Mouse (Mus musculus): ENCODE measurements around the gene Ech1. TPM values are rescaled to one million over a fixed set of nuclear protein-coding genes. Genes with fewer than 3 reads are reported as not detected.

The Ech1 gene
- total and polyA plus RNA-seq, 3 experiments, result 74.7 to 99.5 TPM; not detected in 1

DNA sequence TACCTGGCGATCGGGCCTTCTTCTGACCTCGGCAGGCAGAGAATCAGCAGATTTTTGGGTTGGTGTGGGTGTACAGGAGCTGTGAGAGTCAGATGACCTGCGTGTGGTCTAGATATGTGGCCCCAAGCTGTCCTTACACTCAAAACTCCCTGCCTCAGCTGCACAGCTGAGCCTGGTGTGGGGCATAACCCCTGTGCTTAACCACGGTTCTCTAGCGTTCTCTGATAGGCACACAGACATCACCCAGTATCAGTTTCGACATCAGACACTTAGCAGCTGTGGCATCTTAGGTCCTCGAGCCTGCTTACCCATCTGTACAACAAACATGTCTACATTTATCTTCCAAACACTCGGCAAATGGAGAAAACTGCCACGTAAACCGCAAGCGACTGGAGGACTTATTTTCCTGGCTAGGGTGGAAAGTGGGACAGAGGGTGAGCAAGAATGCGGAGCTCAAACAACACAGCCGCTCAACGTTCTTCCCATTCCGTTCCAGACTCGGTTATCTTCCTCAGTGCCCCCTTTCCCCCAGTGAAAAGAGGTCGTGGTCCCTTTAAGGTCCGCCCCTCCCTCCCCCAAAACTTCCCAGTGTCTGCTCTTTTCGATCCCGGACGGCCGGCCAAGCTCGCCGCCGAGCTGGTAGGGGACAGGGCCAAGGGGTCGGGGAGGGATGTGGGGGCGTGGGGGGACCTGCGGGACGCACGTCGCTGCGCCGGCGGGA lies 16.6 kb upstream of the Ech1 start, which contains the start of gene Hnrnpl (continued):
- TF ChIP-seq MEF2A (IDR thresholded peaks at IDR 0.05; ENCODE audit: extremely low read depth, insufficient replicate concordance, low read depth, low read length, poor library complexity, severe bottlenecking) (no peak), MAX (IDR thresholded peaks at IDR 0.05; ENCODE audit: low read length) (peak; percentile 66; the same call in 1 of the 2 replicates), EP300 (IDR thresholded peaks at IDR 0.05; ENCODE audit: low read depth in 1 of 2, low read length in 2 of 2) (peak in 1 of 2 experiments; percentile 49; a peak in 2 of 4 replicates), ZNF384 (IDR thresholded peaks at IDR 0.05; ENCODE audit: low read depth, low read length) (no peak), MXI1 (IDR thresholded peaks at IDR 0.05; ENCODE audit: low read depth, low read length) (no peak), MAZ (IDR thresholded peaks at IDR 0.05; ENCODE audit: low read depth, low read length) (peak; percentile 1; the same call in 1 of the 2 replicates)

DNA sequence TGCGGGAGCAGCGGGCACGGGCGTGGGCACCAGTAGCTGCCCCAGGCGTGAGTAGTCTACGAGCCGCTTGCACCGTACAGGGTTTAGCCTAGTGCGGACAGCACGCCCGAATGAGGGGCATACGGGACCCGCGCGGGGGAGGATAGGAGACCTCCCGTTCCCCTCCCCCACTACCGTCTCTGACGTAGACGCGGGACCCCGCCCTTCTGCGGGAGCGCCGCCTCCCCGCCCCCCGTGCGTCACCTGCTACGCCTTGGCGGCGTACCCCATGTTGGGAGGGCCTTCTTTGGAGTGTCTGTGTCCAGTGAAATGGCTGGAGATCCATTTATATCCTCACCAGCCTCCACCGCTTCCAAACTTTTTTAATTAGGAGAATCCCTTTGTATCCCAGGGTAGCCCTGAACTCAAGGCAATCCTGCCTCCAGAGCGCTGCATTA lies 16.0 kb upstream of the Ech1 start:
- peak overlapping the region; percentile 99 for H3K27ac ChIP-seq (ENCODE audit: control insufficient read depth, low read depth, low read length)
- DNase-seq (ENCODE audit: low read depth, low spot score), result peak; percentile 94
- H3K4me3 ChIP-seq (ENCODE audit: control insufficient read depth in 1 of 2, insufficient read depth in 1 of 2, low read depth in 2 of 2, low read length in 2 of 2), result peak overlapping the region; percentile 67 to 69
- H3K9me3 ChIP-seq (replicated peaks; ENCODE audit: insufficient read depth, low read length), result no peaks in the 10 kb centered on the region
- peak overlapping the region; percentile 85 for H3K9ac ChIP-seq (ENCODE audit: control insufficient read depth, low read depth, low read length, poor library complexity, severe bottlenecking)
- H3K79me2 ChIP-seq (ENCODE audit: control insufficient read depth, insufficient read depth, low read length, poor library complexity), result peaks cover 34% of the 10 kb centered on the region
- H3K36me3 ChIP-seq (ENCODE audit: control insufficient read depth in 1 of 2, insufficient read depth in 2 of 2, low read length in 2 of 2), result peaks cover 11 to 25% of the 10 kb centered on the region in 2 experiments; a peak in 3 of 4 replicates
- no peaks in the 10 kb centered on the region for H3K27me3 ChIP-seq (ENCODE audit: control insufficient read depth in 1 of 2, insufficient read depth in 2 of 2, low read length in 2 of 2)
- H3K4me1 ChIP-seq (ENCODE audit: control insufficient read depth in 1 of 2, insufficient read depth in 2 of 2, low read length in 2 of 2), result peaks cover 5 to 28% of the 10 kb centered on the region in 2 experiments
- peak; percentile 41; the same call in 1 of the 2 replicates for TF ChIP-seq MXI1 (IDR thresholded peaks at IDR 0.05; ENCODE audit: low read depth, low read length)
- 0 out of 2 replicates have a peak, but pooled peaks have one; percentile 61 for TF ChIP-seq CHD1 (IDR thresholded peaks at IDR 0.05; ENCODE audit: low read depth, low read length)
- peak; percentile 78 for TF ChIP-seq CHD2 (IDR thresholded peaks at IDR 0.05; ENCODE audit: low read length)
- peak; percentile 23; the same call in 1 of the 2 replicates for TF ChIP-seq MAZ (IDR thresholded peaks at IDR 0.05; ENCODE audit: low read depth, low read length)
- no peak for TF ChIP-seq UBTF (IDR thresholded peaks at IDR 0.05; ENCODE audit: borderline replicate concordance, insufficient read depth, low read depth, low read length)
- peak; percentile 33; the same call in 1 of the 2 replicates for TF ChIP-seq MAX (IDR thresholded peaks at IDR 0.05; ENCODE audit: low read length)
- TF ChIP-seq POLR2A (IDR thresholded peaks at IDR 0.05; ENCODE audit: control insufficient read depth in 1 of 2, insufficient read depth in 1 of 2, low read depth in 1 of 2, low read length in 2 of 2, poor library complexity in 1 of 2), result peak in 1 of 2 experiments; percentile 86; a peak in 3 of 4 replicates
- TF ChIP-seq NELFE (IDR thresholded peaks at IDR 0.05; ENCODE audit: low read depth, low read length), result peak; percentile 88
- TF ChIP-seq ZMIZ1 (IDR thresholded peaks at IDR 0.05; ENCODE audit: low read depth, low read length), result peak; percentile 93
- TF ChIP-seq BHLHE40 (IDR thresholded peaks at IDR 0.05; ENCODE audit: borderline replicate concordance, low read depth, low read length), result peak; percentile 63; the same call in 1 of the 2 replicates
- no peak for TF ChIP-seq MAFK (IDR thresholded peaks at IDR 0.05; ENCODE audit: borderline replicate concordance, low read depth, low read length)
- TF ChIP-seq MYC (IDR thresholded peaks at IDR 0.05; ENCODE audit: low read depth, low read length), result no peak
- peak; percentile 64 for TF ChIP-seq HCFC1 (IDR thresholded peaks at IDR 0.05; ENCODE audit: low read depth, low read length)
- no peak for TF ChIP-seq USF2 (IDR thresholded peaks at IDR 0.05; ENCODE audit: borderline replicate concordance in 1 of 2, insufficient read depth in 1 of 2, low read depth in 1 of 2, low read length in 2 of 2)
- peak; percentile 95 for TF ChIP-seq POLR2AphosphoS2 (IDR thresholded peaks at IDR 0.05; ENCODE audit: low read length)
- peak; percentile 58 for TF ChIP-seq TCF12 (IDR thresholded peaks at IDR 0.05; ENCODE audit: low read depth, low read length)
- TF ChIP-seq ETS1 (IDR thresholded peaks at IDR 0.05; ENCODE audit: low read depth, low read length), result peak; percentile 68
- peak; percentile 47; the same call in 1 of the 2 replicates for TF ChIP-seq USF1 (IDR thresholded peaks at IDR 0.05; ENCODE audit: low read depth, low read length)
- TF ChIP-seq TBP (IDR thresholded peaks at IDR 0.05; ENCODE audit: low read depth, low read length), result peak; percentile 75
